Mouse (Mus musculus): ENCODE data around the gene Rai1. TPM values are rescaled to one million over a fixed set of nuclear protein-coding genes. Genes with fewer than 3 reads are reported as not detected.

Rai1 gene
- polyA plus RNA-seq, 1 experiment: 2.0 TPM

DNA sequence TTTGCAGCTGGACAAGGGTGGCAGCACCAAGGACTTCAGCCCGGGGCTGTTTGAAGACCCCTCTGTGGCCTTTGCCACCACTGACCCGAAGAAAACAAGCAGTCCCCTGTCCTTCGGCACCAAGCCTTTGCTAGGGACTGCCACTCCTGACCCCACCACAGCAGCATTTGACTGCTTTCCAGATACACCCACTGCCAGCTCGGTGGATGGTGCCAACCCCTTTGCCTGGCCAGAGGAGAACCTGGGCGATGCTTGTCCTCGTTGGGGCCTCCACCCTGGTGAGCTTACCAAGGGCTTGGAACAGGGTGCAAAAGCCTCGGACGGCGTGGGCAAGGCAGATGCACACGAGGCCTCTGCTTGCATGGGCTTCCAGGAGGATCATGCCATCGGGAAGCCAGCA lies 82.3 kb downstream of the Rai1 start:
- TF ChIP-seq TAL1 (IDR thresholded peaks at IDR 0.05; ENCODE audit: low read length) (no peak), GATA1 (IDR thresholded peaks at IDR 0.05; ENCODE audit: low read length) (no peak)
- Histone ChIP-seq H3K4me3 (replicated peaks) (no peak overlapping the region), H3K9me3 (ENCODE audit: control insufficient read depth, low read length) (no peaks in the 10 kb centered on the region), H3K36me3 (ENCODE audit: control insufficient read depth) (peaks cover 67% of the 10 kb centered on the region), H3K27me3 (ENCODE audit: control insufficient read depth) (no peaks in the 10 kb centered on the region), H3K4me1 (ENCODE audit: control insufficient read depth) (peaks cover 39% of the 10 kb centered on the region)

DNA sequence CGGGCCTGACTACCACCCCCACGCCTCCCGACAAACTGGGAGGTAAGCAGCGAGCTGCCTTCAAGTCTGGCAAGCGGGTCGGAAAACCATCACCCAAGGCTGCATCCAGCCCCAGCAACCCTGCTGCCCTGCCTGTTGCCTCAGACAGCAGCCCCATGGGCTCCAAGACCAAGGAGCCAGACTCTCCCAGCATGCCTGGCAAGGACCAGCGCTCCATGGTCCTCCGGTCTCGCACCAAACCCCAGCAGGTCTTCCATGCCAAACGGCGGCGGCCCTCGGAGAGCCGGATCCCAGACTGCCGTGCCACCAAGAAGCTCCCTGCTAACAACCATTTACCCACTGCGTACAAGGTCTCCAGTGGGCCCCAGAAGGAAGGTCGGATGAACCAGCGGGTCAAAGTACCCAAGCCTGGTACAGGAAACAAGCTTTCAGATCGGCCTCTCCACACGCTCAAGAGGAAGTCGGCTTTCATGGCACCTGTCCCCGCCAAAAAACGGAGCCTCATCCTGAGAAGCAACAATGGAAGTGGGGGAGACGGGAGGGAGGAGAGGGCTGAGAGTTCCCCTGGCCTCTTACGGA lies 83.6 kb downstream of the Rai1 start:
- Histone ChIP-seq H3K9me3 (ENCODE audit: control insufficient read depth, low read length) (no peaks in the 10 kb centered on the region), H3K4me1 (ENCODE audit: control insufficient read depth) (peaks cover 31% of the 10 kb centered on the region), H3K27me3 (ENCODE audit: control insufficient read depth) (no peaks in the 10 kb centered on the region), H3K4me3 (replicated peaks) (no peak overlapping the region), H3K36me3 (ENCODE audit: control insufficient read depth) (peaks cover 67% of the 10 kb centered on the region)
- no peak for TF ChIP-seq GATA1 (IDR thresholded peaks at IDR 0.05; ENCODE audit: low read length)
- no peak for TF ChIP-seq TAL1 (IDR thresholded peaks at IDR 0.05; ENCODE audit: low read length)

DNA sequence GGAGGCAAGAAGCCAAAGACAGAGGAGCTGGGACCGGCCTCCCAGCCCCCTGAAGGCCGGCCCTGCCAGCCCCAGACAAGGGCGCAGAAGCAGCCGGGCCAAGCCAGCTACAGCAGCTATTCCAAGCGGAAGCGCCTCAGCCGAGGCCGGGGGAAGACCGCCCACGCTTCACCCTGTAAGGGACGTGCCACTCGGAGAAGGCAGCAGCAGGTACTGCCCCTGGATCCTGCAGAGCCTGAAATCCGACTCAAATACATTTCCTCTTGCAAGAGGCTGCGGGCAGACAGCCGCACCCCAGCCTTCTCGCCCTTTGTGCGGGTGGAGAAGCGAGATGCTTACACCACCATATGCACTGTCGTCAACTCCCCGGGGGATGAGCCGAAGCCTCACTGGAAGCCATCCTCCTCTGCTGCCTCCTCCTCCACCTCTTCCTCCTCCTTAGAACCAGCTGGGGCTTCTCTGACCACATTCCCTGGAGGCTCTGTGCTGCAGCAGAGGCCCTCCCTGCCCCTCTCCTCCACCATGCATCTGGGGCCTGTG lies 84.8 kb downstream of the Rai1 start:
- Histone ChIP-seq H3K27me3 (ENCODE audit: control insufficient read depth) (no peaks in the 10 kb centered on the region), H3K36me3 (ENCODE audit: control insufficient read depth) (peaks cover 73% of the 10 kb centered on the region), H3K4me3 (replicated peaks) (no peak overlapping the region), H3K4me1 (ENCODE audit: control insufficient read depth) (peaks cover 19% of the 10 kb centered on the region), H3K9me3 (ENCODE audit: control insufficient read depth, low read length) (peaks cover 3% of the 10 kb centered on the region; the same call in 1 of the 2 replicates)
- no peak for TF ChIP-seq TAL1 (IDR thresholded peaks at IDR 0.05; ENCODE audit: low read length)
- TF ChIP-seq GATA1 (IDR thresholded peaks at IDR 0.05; ENCODE audit: low read length): no peak

DNA sequence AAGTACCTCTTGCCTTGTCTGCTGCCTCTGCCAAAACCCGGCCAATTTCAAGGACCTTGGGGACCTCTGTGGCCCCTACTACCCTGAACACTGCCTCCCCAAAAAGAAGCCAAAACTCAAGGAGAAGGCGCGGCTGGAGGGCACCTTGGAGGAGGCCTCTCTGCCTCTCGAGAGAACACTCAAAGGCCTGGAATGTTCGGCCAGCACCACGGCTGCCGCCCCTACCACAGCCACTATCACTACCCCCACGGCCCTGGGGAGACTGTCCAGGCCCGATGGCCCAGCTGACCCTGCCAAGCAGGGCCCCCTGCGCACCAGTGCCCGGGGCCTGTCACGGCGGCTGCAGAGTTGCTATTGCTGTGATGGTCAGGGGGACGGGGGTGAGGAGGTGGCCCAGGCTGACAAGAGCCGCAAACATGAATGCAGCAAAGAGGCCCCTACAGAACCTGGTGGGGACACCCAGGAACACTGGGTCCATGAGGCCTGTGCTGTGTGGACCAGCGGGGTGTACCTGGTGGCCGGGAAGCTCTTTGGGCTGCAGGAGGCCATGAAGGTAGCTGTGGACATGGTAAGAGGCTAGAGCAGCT lies 85.3 kb downstream of the Rai1 start:
- TF ChIP-seq GATA1 (IDR thresholded peaks at IDR 0.05; ENCODE audit: low read length) (no peak), TAL1 (IDR thresholded peaks at IDR 0.05; ENCODE audit: low read length) (no peak)
- no peaks in the 10 kb centered on the region for H3K27me3 ChIP-seq (ENCODE audit: control insufficient read depth)
- peaks cover 77% of the 10 kb centered on the region for H3K36me3 ChIP-seq (ENCODE audit: control insufficient read depth)
- peaks cover 9% of the 10 kb centered on the region for H3K9me3 ChIP-seq (ENCODE audit: control insufficient read depth, low read length)
- no peak overlapping the region for H3K4me3 ChIP-seq (replicated peaks)
- H3K4me1 ChIP-seq (ENCODE audit: control insufficient read depth): peaks cover 13% of the 10 kb centered on the region

DNA sequence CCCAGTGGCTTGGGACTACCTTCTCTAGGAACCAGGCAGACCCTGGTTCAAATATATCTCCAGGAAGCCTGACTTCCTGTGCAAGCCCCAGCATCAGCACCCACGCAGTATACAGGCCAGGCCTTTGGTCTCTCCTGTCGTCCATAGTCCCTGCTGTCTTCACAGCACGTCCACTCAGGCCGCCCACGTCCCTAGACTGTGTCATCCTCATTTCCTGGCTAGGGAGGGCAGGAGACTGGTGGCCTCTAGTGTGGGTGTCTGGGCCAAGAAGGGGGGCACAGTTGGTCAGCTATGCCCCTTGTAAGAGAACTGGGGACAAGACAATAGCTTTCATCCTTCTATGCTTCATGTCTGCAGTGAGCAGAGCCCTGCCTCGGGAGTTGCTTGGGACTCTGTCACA lies 87.7 kb downstream of the Rai1 start:
- TF ChIP-seq GATA1 (IDR thresholded peaks at IDR 0.05; ENCODE audit: low read length) (no peak), TAL1 (IDR thresholded peaks at IDR 0.05; ENCODE audit: low read length) (no peak)
- Histone ChIP-seq H3K27me3 (ENCODE audit: control insufficient read depth) (no peaks in the 10 kb centered on the region), H3K4me3 (replicated peaks) (no peak overlapping the region), H3K36me3 (ENCODE audit: control insufficient read depth) (peaks cover 67% of the 10 kb centered on the region), H3K4me1 (ENCODE audit: control insufficient read depth) (peaks cover 4% of the 10 kb centered on the region; the same call in 1 of the 2 replicates), H3K9me3 (ENCODE audit: control insufficient read depth, low read length) (peaks cover 9% of the 10 kb centered on the region)

DNA sequence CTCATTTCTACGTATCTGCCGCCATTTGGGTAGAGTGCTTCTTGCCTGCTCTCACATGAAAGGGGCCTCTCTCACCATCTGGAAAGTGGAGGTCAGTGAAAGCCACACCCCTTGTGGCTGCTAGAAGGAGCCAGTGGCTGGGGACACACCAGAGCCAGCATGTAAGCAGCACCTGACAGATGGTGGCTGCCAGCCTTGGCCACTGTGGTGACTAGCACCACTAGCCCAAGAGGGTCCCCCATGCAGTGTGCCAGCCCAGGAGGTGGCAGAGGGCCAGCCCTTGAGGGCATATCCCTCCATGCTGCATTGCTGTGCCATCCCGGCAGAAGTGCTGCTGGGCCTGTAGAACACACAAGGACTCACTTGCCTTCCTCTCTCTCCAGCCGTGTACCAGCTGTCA lies 88.7 kb downstream of the Rai1 start:
- Histone ChIP-seq H3K27me3 (ENCODE audit: control insufficient read depth) (no peaks in the 10 kb centered on the region), H3K36me3 (ENCODE audit: control insufficient read depth) (peaks cover 67% of the 10 kb centered on the region), H3K9me3 (ENCODE audit: control insufficient read depth, low read length) (peaks cover 9% of the 10 kb centered on the region), H3K4me3 (replicated peaks) (no peak overlapping the region), H3K4me1 (ENCODE audit: control insufficient read depth) (peaks cover 4% of the 10 kb centered on the region; the same call in 1 of the 2 replicates)
- TF ChIP-seq TAL1 (IDR thresholded peaks at IDR 0.05; ENCODE audit: low read length): no peak
- no peak for TF ChIP-seq GATA1 (IDR thresholded peaks at IDR 0.05; ENCODE audit: low read length)

DNA sequence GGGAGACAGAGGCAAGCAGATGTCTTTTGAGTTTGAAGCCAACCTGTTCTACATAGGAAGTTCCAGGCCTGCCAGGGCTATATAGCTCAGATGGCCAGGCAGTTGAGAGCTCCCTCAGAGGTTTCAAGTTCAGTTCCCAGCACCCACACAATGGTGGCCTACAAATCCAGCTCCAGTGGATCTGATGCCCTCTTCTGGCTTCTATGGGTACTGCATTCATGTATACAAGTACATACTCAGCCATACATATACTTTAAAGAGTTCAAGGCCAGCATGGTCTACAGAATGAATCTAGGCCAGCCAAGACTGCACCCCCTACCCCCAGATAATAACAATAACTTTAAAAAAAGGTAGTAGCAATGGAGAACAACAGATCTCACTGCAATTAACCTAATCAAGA lies 90.3 kb downstream of the Rai1 start:
- peaks cover 9% of the 10 kb centered on the region for H3K9me3 ChIP-seq (ENCODE audit: control insufficient read depth, low read length)
- no peaks in the 10 kb centered on the region for H3K27me3 ChIP-seq (ENCODE audit: control insufficient read depth)
- no peak overlapping the region for H3K4me3 ChIP-seq (replicated peaks)
- H3K4me1 ChIP-seq (ENCODE audit: control insufficient read depth): peaks cover 10% of the 10 kb centered on the region
- no peak for TF ChIP-seq TAL1 (IDR thresholded peaks at IDR 0.05; ENCODE audit: low read length)
- peaks cover 67% of the 10 kb centered on the region for H3K36me3 ChIP-seq (ENCODE audit: control insufficient read depth)

DNA sequence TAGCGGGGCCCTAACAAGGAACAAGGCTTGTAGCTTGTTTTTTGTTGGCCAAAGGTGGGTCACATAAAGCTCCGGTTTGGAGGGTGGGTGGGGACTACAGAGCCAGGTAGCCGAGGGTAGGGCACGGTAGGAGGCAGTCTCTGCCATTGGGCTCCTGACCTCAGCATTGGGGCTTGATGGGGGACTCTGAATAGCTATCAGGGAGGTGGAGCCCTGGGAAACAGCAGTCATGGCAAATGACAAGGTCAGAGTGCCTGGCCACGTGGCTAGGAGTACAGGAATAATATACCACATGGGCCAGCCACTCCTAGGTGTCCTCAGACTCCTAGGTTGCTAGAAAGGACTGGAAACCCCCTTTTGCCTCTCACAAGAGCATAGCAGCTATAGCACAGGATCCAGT lies 91.5 kb downstream of the Rai1 start:
- no peak for TF ChIP-seq GATA1 (IDR thresholded peaks at IDR 0.05; ENCODE audit: low read length)
- no peak for TF ChIP-seq TAL1 (IDR thresholded peaks at IDR 0.05; ENCODE audit: low read length)
- Histone ChIP-seq H3K4me1 (ENCODE audit: control insufficient read depth) (peaks cover 15% of the 10 kb centered on the region), H3K36me3 (ENCODE audit: control insufficient read depth) (peaks cover 67% of the 10 kb centered on the region), H3K9me3 (ENCODE audit: control insufficient read depth, low read length) (peaks cover 9% of the 10 kb centered on the region), H3K27me3 (ENCODE audit: control insufficient read depth) (no peaks in the 10 kb centered on the region), H3K4me3 (replicated peaks) (no peak overlapping the region)

DNA sequence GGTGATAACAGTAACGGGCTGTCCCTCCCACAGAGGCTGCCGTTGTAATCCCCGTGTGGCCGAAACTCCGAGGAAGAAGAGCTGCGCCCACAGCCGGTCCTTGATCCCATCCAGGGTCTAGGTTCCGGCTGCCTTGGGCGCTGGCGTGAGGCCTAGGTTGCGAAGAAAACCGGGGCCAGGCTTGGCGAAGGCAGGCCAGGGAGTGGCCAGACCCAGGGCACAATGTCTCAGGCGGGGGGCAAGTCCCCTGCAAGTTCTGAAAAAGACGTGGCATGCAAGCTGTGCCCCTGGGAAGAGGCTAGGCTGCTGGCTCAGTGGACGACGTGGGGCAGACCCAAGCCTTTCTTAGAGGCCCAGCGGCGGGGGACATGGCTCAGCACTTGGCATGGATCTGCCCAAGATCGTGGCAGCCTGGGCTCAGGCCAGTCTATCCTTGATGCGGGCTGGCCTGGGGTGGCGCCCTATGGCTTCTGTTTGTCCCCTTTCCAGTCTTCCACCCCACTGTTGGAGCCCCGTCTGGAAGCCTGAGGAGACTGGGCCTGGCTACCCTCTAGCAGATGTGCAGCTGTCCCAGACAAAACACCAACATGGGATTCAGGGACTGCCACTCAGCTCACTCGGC lies 93.3 kb downstream of the Rai1 start:
- peaks cover 81% of the 10 kb centered on the region for H3K36me3 ChIP-seq (ENCODE audit: control insufficient read depth)
- TF ChIP-seq GATA1 (IDR thresholded peaks at IDR 0.05; ENCODE audit: low read length): no peak
- TF ChIP-seq TAL1 (IDR thresholded peaks at IDR 0.05; ENCODE audit: low read length): no peak
- H3K4me1 ChIP-seq (ENCODE audit: control insufficient read depth): peaks cover 15% of the 10 kb centered on the region
- no peaks in the 10 kb centered on the region for H3K27me3 ChIP-seq (ENCODE audit: control insufficient read depth)
- H3K9me3 ChIP-seq (ENCODE audit: control insufficient read depth, low read length): peaks cover 9% of the 10 kb centered on the region
- no peak overlapping the region for H3K4me3 ChIP-seq (replicated peaks)
